Mouse (Mus musculus) olfactory bulb, adult 2 months (tissue): ENCODE results near the gene Snx30.

Experiments used
- CTCF ChIP-seq: fragments of 200-500 bp; IDR thresholded peaks from 2 replicates; pipeline ENCODE4 v1.5.1; 2012; ENCODE audit warnings: low read depth, mild to moderate bottlenecking, low read length, moderate library complexity; ENCODE audit not compliant: insufficient read depth
- POLR2A ChIP-seq: fragments of 200-500 bp; IDR thresholded peaks from 2 replicates; pipeline ENCODE4 v1.6.1; 2012; ENCODE audit warnings: mild to moderate bottlenecking, low read depth, low read length, moderate library complexity; ENCODE audit not compliant: insufficient read depth

DNA sequence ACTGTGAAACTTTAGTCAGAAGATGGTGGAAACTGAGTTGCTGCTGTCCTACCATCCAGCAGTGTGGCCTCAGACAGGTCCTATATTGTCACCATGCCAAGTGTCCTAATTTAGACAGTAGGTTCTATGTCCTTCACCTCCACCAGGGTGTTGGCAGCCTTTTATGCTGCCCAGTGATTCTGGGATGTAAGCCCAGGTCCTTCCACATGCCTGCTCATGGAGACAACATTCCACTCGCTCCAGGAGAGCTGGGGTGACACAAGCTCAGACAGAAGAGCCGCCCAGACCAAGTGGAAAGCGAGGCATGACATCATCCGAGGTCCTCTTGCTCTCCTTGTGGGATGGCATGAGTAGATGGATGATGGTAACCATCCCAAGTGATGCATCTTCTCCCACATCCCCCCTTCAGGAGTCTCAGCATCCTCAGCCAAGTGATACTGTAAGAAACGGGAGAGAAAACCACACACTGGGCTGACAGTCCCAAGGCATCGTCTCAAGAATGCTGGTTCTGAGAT, 84.5 kb downstream of the Snx30 start:
- TF ChIP-seq CTCF (no peak), POLR2A (no peak)
